Mouse (Mus musculus) brain, embryonic 14.5 days (tissue): Measurements from ENCODE around the gene Gnai2.

Experiments
- CTCF ChIP-seq: fragments of 200-500 bp; IDR thresholded peaks from 2 replicates; pipeline ENCODE4 v1.5.1; 2012; ENCODE audit warnings: inconsistent platforms, mild to moderate bottlenecking, moderate library complexity, borderline replicate concordance; ENCODE audit not compliant: insufficient read depth, insufficient read length; ENCODE audit errors: extremely low read depth
- POLR2A ChIP-seq: fragments of 200-500 bp; IDR thresholded peaks from 2 replicates; pipeline ENCODE4 v1.6.1; 2012; ENCODE audit warnings: mild to moderate bottlenecking, inconsistent platforms, borderline replicate concordance; ENCODE audit not compliant: poor library complexity, insufficient read depth, insufficient read length, severe bottlenecking; ENCODE audit errors: extremely low read depth

- TF ChIP-seq POLR2A (no peak), CTCF (no peak)
These were observed 27.2 kb upstream of the Gnai2 start for GRCm38 (mm10) chr9:107662342-107662741.
